Mouse (Mus musculus) thymus, adult 2 months (tissue): ENCODE measurements around the gene Olfr686. TPM values are rescaled to one million over a fixed set of nuclear protein-coding genes. Genes with fewer than 3 reads are reported as not detected.

Source experiments
- DNase-seq: peaks from one replicate; pipeline ENCODE4 v3.0.0; 2021
- H3K27ac ChIP-seq: fragments of 200-500 bp; 2 replicates; pipeline ENCODE4 v1.5.1; 2012; ENCODE audit warnings: low read length, control low read depth; ENCODE audit not compliant: control insufficient read depth, insufficient read depth
- H3K27me3 ChIP-seq: fragments of 200-500 bp; 2 replicates; pipeline ENCODE4 v1.6.1; 2012; ENCODE audit warnings: mild to moderate bottlenecking, low read length, moderate library complexity, mixed read lengths; ENCODE audit not compliant: control insufficient read depth, insufficient read depth
- H3K36me3 ChIP-seq: fragments of 200-500 bp; 2 replicates; pipeline ENCODE4 v1.6.1; 2012; ENCODE audit warnings: mild to moderate bottlenecking, low read length, moderate library complexity; ENCODE audit not compliant: control insufficient read depth, insufficient read depth
- H3K4me1 ChIP-seq: fragments of 200-500 bp; replicated peaks from 2 replicates; pipeline ENCODE4 v1.6.1; 2012; ENCODE audit warnings: low read length; ENCODE audit not compliant: control insufficient read depth, insufficient read depth
- H3K4me3 ChIP-seq: fragments of 200-500 bp; 2 replicates; pipeline ENCODE4 v1.5.1; 2012; ENCODE audit warnings: mild to moderate bottlenecking, low read length, control low read depth, moderate library complexity; ENCODE audit not compliant: control insufficient read depth, insufficient read depth
- CTCF ChIP-seq: fragments of 200-500 bp; IDR thresholded peaks from 2 replicates; pipeline ENCODE4 v1.5.1; 2012; ENCODE audit warnings: mild to moderate bottlenecking, control low read depth, low read length, moderate library complexity, borderline replicate concordance; ENCODE audit not compliant: control insufficient read depth, poor library complexity, insufficient read depth; ENCODE audit errors: extremely low read depth
- POLR2A ChIP-seq: fragments of 200-500 bp; IDR thresholded peaks from 2 replicates; pipeline ENCODE4 v1.6.1; 2012; ENCODE audit warnings: mild to moderate bottlenecking, low read length, control low read depth, moderate library complexity; ENCODE audit not compliant: control insufficient read depth, poor library complexity, insufficient read depth; ENCODE audit errors: extremely low read depth
- WGBS: fragments of 180-500 bp; shearing (Covaris S2); methylation state at CpG from one replicate; pipeline ENCODE4 v1.1.7; 2018; 5-methylcytosine and 5-hydroxymethylcytosine counted together
- polyA plus RNA-seq: library from polyadenylated mRNA; depleted of rRNA; stranded (reverse); fragments of >200 nt; gene quantifications from 2 replicates; pipeline ENCODE4 v1.2.3, GENCODE M21; 2012; rRNA removed

The Olfr686 gene
- not detected in 2 replicates for polyA plus RNA-seq

DNA sequence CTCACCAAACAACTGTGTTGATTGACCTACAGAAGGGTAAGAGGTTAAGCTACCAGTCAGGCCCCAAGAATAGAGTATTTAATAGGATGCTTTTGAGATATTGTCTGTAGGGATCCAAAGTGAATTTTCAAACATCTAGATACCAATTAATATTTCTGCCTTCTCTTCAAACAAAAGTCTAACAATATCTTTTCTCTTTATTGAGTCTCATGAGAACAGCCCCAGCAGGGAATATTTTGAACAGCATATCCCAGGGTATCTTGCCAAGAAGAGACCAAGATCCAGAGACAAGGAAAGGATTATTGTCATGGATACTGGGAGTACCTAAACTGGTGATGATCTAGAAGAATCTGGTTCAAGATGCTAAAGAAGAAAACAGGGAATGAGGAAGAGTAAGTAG, at the start of gene Olfr686:
Gene Olfr686, minus strand, starts transcription at position 101 of the 400 bp plus-strand sequence.
- Histone ChIP-seq H3K4me1 (no peaks in the 10 kb centered on the region), H3K36me3 (no peaks in the 10 kb centered on the region), H3K27ac (no peak within 1 kb of the TSS), H3K4me3 (no peak within 1 kb of the TSS), H3K27me3 (no peaks in the 10 kb centered on the region)
- no peak for TF ChIP-seq POLR2A
- TF ChIP-seq CTCF: no peak
- no peak for DNase-seq

- no peak overlapping the region for H3K4me3 ChIP-seq
- no peaks in the 10 kb centered on the region for H3K36me3 ChIP-seq
- TF ChIP-seq POLR2A (no peak), CTCF (no peak)
- no peaks in the 10 kb centered on the region for H3K27me3 ChIP-seq
- H3K27ac ChIP-seq: no peak overlapping the region
- no peaks in the 10 kb centered on the region for H3K4me1 ChIP-seq
- peak; percentile 12 for DNase-seq
- WGBS: 65% methylated on average over 5 of the region's 5 CpGs
Observed at GRCm38 (mm10) chr7:105256656-105257055, 49.4 kb upstream of the Olfr686 start.

DNA sequence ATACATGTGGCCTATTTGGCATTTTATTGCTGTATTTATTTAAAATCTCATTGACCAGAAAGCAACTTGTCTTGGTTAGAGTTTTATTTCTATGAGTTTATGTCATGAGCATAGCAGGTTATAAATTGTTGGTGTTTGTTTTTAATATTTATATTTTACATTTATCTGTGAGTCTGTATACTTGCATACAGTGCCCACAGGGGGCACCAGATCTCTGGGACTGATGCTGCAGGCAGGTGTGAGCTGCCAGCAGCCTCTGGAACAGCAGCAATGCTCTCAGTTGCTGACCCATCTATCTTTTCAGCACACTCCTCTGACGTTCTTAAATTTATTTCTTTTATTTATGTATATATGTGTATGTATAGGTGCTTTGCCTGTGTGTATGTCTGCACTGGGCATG, 40.9 kb upstream of the Olfr686 start:
- H3K4me3 ChIP-seq: no peak overlapping the region
- H3K27ac ChIP-seq: no peak overlapping the region
- no peaks in the 10 kb centered on the region for H3K4me1 ChIP-seq
- WGBS: 40% methylated on average over 1 of the region's 1 CpGs
- TF ChIP-seq CTCF (no peak), POLR2A (no peak)
- no peaks in the 10 kb centered on the region for H3K27me3 ChIP-seq
- H3K36me3 ChIP-seq: no peaks in the 10 kb centered on the region
- DNase-seq: no peak

DNA sequence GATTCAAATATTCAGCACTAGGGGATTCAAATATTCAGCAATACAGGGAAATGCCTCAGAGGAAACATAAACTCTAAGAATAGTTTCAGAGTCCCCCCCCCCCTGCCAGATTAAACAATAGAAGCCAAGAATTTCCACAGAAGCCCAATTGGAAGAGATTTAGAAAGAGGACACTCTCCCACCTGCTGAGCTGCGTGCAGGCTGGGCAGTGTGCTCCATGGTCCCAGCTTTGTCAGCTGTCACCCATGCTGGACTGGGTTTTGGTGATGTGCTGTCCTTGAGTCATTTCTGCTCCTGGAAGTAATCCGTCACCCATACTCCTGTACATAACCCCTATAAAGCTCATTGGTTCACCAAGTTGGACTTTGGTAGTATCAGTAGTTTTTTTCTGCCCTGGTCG, 40.4 kb upstream of the Olfr686 start:
- WGBS: 92% methylated on average over 3 of the region's 3 CpGs
- no peak for DNase-seq
- no peak overlapping the region for H3K27ac ChIP-seq
- no peaks in the 10 kb centered on the region for H3K4me1 ChIP-seq
- TF ChIP-seq POLR2A: no peak
- no peak for TF ChIP-seq CTCF
- no peaks in the 10 kb centered on the region for H3K27me3 ChIP-seq
- H3K36me3 ChIP-seq: no peaks in the 10 kb centered on the region
- H3K4me3 ChIP-seq: no peak overlapping the region

DNA sequence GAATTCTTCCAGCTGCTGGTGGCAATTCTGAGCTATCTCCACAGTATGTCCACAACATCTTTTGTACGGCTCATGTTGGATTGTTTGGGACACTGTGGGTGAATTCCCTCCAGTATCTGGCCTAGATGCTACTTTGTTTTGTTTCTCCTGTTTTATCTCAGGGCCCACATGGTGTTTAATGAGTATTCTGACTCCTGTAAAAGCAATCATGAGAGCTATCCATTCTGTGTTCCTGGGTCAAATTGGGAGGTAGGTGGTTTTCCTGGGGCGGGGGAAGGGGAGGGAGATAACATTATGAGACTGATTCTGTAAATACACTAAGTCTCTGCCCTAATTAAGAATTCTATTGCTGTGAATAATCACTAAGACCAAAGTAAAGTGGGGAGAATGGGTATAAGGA, 22.1 kb upstream of the Olfr686 start:
- no peaks in the 10 kb centered on the region for H3K36me3 ChIP-seq
- TF ChIP-seq CTCF (no peak), POLR2A (no peak)
- H3K27me3 ChIP-seq: no peaks in the 10 kb centered on the region
- H3K4me1 ChIP-seq: no peaks in the 10 kb centered on the region
- no peak overlapping the region for H3K4me3 ChIP-seq
- H3K27ac ChIP-seq: no peak overlapping the region
- no peak for DNase-seq
- 91% methylated on average over 2 of the region's 2 CpGs for WGBS

DNA sequence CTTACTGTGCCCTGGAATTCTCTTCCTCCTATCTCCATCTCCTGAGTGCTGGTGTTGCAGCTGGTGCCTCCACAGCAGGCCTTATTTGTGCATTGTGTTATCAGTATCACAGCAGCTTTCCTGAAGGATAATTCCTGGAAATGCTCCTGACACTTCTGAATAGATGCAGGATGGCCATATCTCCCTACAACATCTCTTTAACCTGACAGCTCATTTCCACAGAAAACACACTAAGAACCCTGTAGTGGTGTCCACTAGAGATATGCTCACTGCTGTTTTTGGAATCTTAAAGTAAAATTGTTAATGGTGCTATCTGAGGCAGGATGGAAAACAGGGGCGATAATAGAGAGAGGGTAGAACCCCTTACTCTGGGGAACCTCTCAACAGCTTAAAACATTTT, 20.9 kb upstream of the Olfr686 start:
- WGBS: 62% methylated on average over 1 of the region's 1 CpGs
- H3K4me3 ChIP-seq: no peak overlapping the region
- no peak overlapping the region for H3K27ac ChIP-seq
- H3K36me3 ChIP-seq: no peaks in the 10 kb centered on the region
- no peak for DNase-seq
- TF ChIP-seq CTCF: no peak
- TF ChIP-seq POLR2A: no peak
- no peaks in the 10 kb centered on the region for H3K27me3 ChIP-seq
- H3K4me1 ChIP-seq: no peaks in the 10 kb centered on the region

GRCm38 (mm10) chr7:105226703-105227102, 19.4 kb upstream of the Olfr686 start:
- TF ChIP-seq POLR2A (no peak), CTCF (no peak)
- no peaks in the 10 kb centered on the region for H3K36me3 ChIP-seq
- no peaks in the 10 kb centered on the region for H3K4me1 ChIP-seq
- DNase-seq: no peak
- H3K27me3 ChIP-seq: no peaks in the 10 kb centered on the region
- H3K27ac ChIP-seq: no peak overlapping the region
- H3K4me3 ChIP-seq: no peak overlapping the region
